Mouse (Mus musculus): ENCODE data around the gene Hoxc6.

Hoxc6 gene

GRCm38 (mm10) chr15:102967511-102968397 is 30.3 kb upstream of the Hoxc6 start:
- DNase-seq (ENCODE audit: low read depth): no peak

GRCm38 (mm10) chr15:102969296-102969695 is 28.8 kb upstream of the Hoxc6 start:
- no peak for DNase-seq (ENCODE audit: low read depth)

- no peak for DNase-seq (ENCODE audit: low read depth)
Measured at GRCm38 (mm10) chr15:102970740-102971139, 27.3 kb upstream of the Hoxc6 start.

GRCm38 (mm10) chr15:102972254-102972653 is 25.8 kb upstream of the Hoxc6 start:
- no peak for DNase-seq (ENCODE audit: low read depth)

- no peak for DNase-seq (ENCODE audit: low read depth)
Measured at GRCm38 (mm10) chr15:102972753-102973152, 25.3 kb upstream of the Hoxc6 start.

GRCm38 (mm10) chr15:102975034-102975433 is 23.0 kb upstream of the Hoxc6 start:
- no peak for DNase-seq (ENCODE audit: low read depth)

GRCm38 (mm10) chr15:102975688-102976111 is 22.4 kb upstream of the Hoxc6 start:
- DNase-seq (ENCODE audit: low read depth): no peak

- DNase-seq (ENCODE audit: low read depth): no peak
Measured at GRCm38 (mm10) chr15:102976171-102976570, 21.9 kb upstream of the Hoxc6 start, which contains the start of gene Hoxc9. Gene Hoxc9 (plus strand): TSS chr15:102976439.

GRCm38 (mm10) chr15:102976631-102977422 is 21.2 kb upstream of the Hoxc6 start:
- no peak for DNase-seq (ENCODE audit: low read depth)

GRCm38 (mm10) chr15:102977423-102977974 is 20.6 kb upstream of the Hoxc6 start:
- DNase-seq (ENCODE audit: low read depth): no peak

GRCm38 (mm10) chr15:102978615-102979515 is 19.2 kb upstream of the Hoxc6 start:
- DNase-seq (ENCODE audit: low read depth): no peak

- no peak for DNase-seq (ENCODE audit: low read depth)
Measured at GRCm38 (mm10) chr15:102979936-102980335, 18.1 kb upstream of the Hoxc6 start.

- no peak for DNase-seq (ENCODE audit: low read depth)
Measured at GRCm38 (mm10) chr15:102980352-102980751, 17.7 kb upstream of the Hoxc6 start.

GRCm38 (mm10) chr15:102980912-102981311 is 17.1 kb upstream of the Hoxc6 start:
- DNase-seq (ENCODE audit: low read depth): no peak

- no peak for DNase-seq (ENCODE audit: low read depth)
Measured at GRCm38 (mm10) chr15:102981379-102982288, 16.4 kb upstream of the Hoxc6 start.

- DNase-seq (ENCODE audit: low read depth): no peak
Measured at GRCm38 (mm10) chr15:102983716-102984115, 14.3 kb upstream of the Hoxc6 start.

- DNase-seq (ENCODE audit: low read depth): no peak
Measured at GRCm38 (mm10) chr15:102984521-102984920, 13.5 kb upstream of the Hoxc6 start.

GRCm38 (mm10) chr15:102984925-102985324 is 13.1 kb upstream of the Hoxc6 start:
- DNase-seq (ENCODE audit: low read depth): no peak

GRCm38 (mm10) chr15:102987124-102987833 is 10.8 kb upstream of the Hoxc6 start:
- DNase-seq (ENCODE audit: low read depth): peak; percentile 65

GRCm38 (mm10) chr15:102988078-102988477 is 10.0 kb upstream of the Hoxc6 start:
- DNase-seq (ENCODE audit: low read depth): no peak
